Mouse (Mus musculus): ENCODE data around the gene Errfi1.

DNA sequence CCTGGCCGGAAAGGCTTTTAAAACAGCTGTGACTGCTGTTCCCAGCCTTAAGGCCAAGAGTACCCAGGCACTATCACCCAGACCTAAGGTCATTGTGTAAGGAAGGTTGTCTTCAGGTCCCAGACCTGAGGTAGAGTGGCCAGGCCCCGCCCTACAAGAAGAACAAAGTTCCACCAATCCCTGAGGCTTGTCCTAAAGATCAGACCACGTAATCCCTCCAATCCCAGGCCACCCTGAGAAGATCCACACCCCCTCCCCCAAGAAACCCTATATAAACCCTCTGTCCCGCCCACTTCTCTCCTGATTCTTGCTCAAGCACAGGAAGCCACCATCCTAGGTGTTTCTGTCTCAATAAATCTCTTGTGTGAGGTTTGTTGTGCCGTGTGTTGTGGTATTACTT lies 26.6 kb downstream of the Errfi1 start:
- TF ChIP-seq CTCF (IDR thresholded peaks at IDR 0.05; ENCODE audit: low read depth, low read length) (no peak), POLR2A (IDR thresholded peaks at IDR 0.05; ENCODE audit: extremely low read depth, insufficient read depth, low read length) (no peak)
